Mouse (Mus musculus) adrenal gland, postnatal 4 days (tissue): ENCODE data around the gene Ssr4. TPM values are rescaled to one million over a fixed set of nuclear protein-coding genes. Genes with fewer than 3 reads are reported as not detected.
"Not testable (repeated sequence)": the region's sequence is repeated elsewhere in the genome, so short reads cannot be mapped to it uniquely, and the experiment has no call there.

ENCODE experiments used
- DNase-seq, 2 experiments: peaks; one replicate each; pipeline ENCODE4 v3.0.0; 2021 to 2022; ENCODE audit warnings: low spot score in 2 of 2, mixed read lengths in 2 of 2
- long read RNA-seq, 2 experiments: library from polyadenylated mRNA; stranded (forward); transcript quantifications; one replicate each; pipeline ENCODE4 v2.0.0; 2021
- total RNA-seq, 2 experiments: library from RNA; stranded (reverse); gene quantifications; 2 replicates each; pipeline ENCODE4 v1.2.3; 2021

Gene Ssr4
- total RNA-seq = 100 to 1,000 TPM; 182 to 189 TPM
- long read RNA-seq, experiment 1, transcript Ssr4-208 (6 exons, 800 nt) = major isoform, 72 of 129 reads
- long read RNA-seq, experiment 1, transcript Ssr4-201 (6 exons, 765 nt) = minor isoform, 30 of 129 reads
- long read RNA-seq, experiment 1, partial matches to known transcripts = 10 of 129 reads
- long read RNA-seq, experiment 1, other reads (novel, unspliced or antisense) = 15 of 129 reads
- long read RNA-seq, experiment 2, transcript Ssr4-208 (6 exons, 800 nt) = major isoform, 66 of 113 reads
- long read RNA-seq, experiment 2, transcript Ssr4-201 (6 exons, 765 nt) = minor isoform, 28 of 113 reads
- long read RNA-seq, experiment 2, partial matches to known transcripts = 9 of 113 reads
- long read RNA-seq, experiment 2, other reads (novel, unspliced or antisense) = 8 of 113 reads

GRCm38 (mm10) chrX:73786364-73787224 lies at the start of gene Ssr4, which contains the start of gene Idh3g:
Gene Ssr4, plus strand, starts transcription at chrX:73787028.
Gene Idh3g, minus strand, starts transcription at chrX:73786897.
- peak; percentile 55 to 81 for DNase-seq

DNA sequence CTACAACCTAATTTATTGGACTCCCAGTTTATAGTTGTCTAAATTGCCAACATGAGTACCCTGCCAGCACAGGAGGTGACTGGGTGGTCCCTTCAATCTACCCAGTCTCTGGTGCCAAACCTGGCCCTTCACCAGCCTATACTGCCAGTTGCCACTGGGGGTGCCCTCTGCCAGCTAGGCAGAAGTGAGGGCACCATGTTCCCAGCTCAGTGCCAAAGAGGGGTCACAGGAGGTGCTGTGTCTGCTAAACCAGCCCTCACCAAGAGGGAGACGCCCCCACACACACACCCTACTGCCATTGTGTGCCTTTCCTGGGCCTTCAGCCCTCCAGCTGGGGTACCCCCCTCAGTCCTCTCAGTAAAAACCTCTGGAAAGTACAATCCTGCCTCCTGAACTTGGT lies 48.7 kb upstream of the Ssr4 start:
- no peak for DNase-seq

GRCm38 (mm10) chrX:73739151-73739550 lies 47.7 kb upstream of the Ssr4 start:
- DNase-seq = no peak

- DNase-seq = not testable (repeated sequence)
These were observed 47.0 kb upstream of the Ssr4 start for GRCm38 (mm10) chrX:73739841-73740240.

DNA sequence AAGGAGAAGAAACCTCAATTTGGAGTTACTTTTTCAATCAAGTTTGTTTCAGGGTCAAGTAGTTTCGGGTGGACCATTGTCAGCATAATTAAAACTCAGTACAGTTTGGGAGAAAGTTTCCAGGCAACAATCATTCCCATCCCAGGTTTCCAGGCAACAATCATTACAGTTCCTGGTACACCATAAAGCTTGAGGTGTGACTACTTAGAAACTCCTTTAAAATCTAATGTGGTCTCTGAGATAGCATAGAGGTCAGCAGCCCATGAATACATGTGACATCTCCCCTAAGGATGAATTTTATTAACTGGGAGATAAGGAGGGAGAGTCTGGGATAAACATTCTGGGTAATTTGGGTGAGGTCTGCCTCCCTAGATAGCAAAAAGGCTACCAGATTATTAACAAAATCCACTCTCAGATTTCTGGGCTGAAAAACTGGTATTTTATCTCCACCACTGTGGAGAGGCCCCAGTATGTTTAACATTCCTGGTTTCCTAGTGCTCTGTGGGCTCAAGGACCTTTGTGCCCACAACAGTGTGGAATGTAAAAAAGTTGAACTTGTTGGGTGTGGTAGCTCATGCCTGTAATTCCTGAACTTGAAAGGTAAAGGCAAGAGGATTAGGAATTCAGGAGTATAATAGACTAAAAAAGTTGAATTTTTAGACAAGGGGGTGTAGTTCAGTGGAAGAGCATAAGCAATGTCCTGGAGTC lies 41.9 kb upstream of the Ssr4 start:
- no peak for DNase-seq

GRCm38 (mm10) chrX:73748977-73749376 lies 37.9 kb upstream of the Ssr4 start:
- no peak for DNase-seq

- no peak for DNase-seq
These were observed 30.3 kb upstream of the Ssr4 start, which contains the start of gene Plxnb3 for GRCm38 (mm10) chrX:73756334-73757140. Gene Plxnb3, plus strand, starts transcription at chrX:73757090.

- no peak for DNase-seq
These were observed 28.1 kb upstream of the Ssr4 start for GRCm38 (mm10) chrX:73758611-73759290.

GRCm38 (mm10) chrX:73765311-73765710 lies 21.5 kb upstream of the Ssr4 start:
- peak in 1 of 2 experiments; percentile 25 for DNase-seq

DNA sequence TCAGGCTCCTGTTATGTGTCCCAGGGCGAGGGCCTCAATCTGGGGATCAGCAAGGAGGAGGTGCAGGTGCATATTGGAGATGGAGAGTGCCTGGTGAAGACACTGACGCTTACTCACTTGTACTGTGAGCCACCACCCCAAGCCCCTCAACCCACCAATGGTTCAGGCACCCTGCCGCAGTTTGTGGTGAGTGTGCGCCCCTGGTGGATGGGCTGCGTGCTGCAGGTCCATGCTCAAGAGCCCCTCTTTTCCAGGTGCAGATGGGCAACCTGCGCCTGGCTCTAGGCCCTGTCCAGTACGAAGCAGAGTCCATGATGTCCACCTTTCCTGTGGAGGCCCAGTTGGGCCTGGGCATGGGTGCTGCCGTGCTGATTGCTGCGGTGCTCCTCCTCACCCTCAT lies 19.6 kb upstream of the Ssr4 start:
- DNase-seq = no peak

DNA sequence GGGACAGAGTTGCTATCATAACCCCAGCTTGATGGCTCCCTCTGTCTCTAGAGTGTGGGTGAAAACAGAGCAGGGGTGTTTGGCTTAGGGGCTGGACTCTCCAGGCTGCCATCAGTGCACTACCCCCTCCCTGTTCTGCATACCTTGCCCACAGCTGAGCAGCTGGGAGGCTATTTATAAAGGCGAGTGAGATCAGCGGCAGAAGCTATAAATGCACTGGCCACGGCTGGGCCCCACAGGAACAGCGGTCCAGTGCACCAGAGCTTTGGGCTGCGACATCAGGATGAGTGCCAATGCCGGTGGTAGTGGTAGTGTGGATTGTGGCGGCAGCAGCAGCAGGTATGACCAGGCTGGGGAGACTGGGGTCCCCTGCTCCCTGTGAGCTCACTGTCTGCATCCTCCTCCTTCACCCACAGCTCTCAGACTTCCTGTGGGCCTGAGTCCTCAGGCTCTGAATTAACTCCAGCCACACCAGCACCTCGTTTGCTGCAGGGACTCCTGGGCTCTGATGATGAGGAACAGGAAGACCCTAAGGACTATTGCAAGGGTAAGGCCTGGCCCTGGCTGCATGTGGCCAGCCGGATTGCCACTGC lies 12.6 kb upstream of the Ssr4 start, which contains the start of gene Srpk3:
Srpk3 (plus strand) TSS at position 238 of the 593 bp plus-strand sequence.
- no peak for DNase-seq

GRCm38 (mm10) chrX:73774802-73775483 lies 11.9 kb upstream of the Ssr4 start:
- DNase-seq = no peak

- DNase-seq = no peak
These were observed 4.6 kb upstream of the Ssr4 start for GRCm38 (mm10) chrX:73782227-73782626.

DNA sequence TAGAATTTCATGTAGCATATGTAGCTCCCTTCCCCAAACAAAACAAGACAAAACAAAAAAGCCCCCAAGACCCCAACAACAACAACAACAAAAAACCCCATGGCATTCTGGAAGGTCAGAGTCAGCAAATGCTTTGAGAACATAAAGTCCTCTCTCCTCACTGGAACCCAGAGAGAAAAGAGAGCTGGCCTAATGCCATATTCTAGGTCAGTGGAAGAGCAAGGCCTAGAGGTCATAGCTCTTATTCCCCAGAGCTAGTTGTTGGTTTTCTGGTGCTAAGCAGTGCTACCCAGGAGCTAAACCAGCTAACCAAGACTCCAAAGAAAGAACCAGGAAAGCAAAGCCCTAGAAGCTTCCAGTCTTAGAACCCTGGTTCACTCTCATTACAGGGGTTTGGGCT lies 1.2 kb upstream of the Ssr4 start:
- DNase-seq = no peak

DNA sequence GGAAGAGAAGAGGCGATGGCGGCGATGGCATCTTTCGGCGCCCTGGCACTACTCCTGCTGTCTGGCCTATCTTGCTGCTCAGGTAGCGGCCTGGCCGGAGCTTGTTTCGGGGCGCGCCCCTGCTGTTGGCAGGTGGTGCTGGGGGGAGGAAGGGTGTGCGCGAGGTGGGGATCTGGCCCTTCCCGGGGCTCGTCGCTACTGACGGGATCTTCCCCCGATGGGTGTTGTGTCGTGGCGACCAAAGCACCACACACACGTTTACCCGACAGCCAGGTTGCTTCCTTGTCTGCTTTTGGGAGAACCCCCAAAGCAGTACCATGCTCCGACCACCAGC lies 364 bp downstream of the Ssr4 start:
- no peak for DNase-seq

DNA sequence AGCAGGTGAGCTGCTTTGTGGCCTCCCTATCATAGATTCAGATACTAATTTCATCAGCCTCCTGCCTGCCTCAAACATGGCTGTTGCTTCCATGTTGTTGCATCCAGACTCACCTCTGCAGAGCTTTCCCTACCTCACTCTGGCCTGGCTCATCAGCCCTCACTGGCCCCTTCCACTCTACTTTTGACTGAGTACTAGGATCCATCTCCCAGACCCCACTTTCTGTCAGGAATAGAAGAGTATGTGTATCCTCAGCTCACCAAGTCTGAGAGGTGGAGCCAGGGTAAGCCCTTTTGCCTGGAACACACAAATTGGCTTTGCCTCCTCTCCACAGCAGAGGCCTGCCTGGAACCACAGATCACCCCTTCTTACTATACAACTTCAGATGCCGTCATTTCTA lies 1.7 kb downstream of the Ssr4 start:
- no peak for DNase-seq

GRCm38 (mm10) chrX:73793039-73793438 lies 6.2 kb downstream of the Ssr4 start:
- no peak for DNase-seq

DNA sequence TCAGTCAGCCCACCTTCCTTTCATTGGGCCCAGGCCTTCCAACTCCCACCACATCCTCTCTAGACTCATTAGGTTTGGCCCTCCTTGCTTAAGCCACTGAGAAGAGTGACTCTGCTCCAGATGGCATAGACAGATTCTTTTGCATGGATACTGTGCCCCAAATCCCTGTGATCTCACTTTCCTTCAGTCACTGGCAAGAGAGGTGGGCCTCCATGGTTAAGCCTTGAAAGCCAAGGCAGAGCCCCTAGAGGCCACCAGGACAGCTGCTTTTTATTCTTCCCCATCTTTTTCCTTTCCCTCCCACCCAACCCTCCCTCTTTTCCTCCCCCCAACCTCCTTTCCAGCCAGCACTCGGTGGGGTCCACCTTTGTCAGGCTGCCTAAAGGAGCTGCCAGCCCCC lies 6.7 kb downstream of the Ssr4 start:
- no peak for DNase-seq

DNA sequence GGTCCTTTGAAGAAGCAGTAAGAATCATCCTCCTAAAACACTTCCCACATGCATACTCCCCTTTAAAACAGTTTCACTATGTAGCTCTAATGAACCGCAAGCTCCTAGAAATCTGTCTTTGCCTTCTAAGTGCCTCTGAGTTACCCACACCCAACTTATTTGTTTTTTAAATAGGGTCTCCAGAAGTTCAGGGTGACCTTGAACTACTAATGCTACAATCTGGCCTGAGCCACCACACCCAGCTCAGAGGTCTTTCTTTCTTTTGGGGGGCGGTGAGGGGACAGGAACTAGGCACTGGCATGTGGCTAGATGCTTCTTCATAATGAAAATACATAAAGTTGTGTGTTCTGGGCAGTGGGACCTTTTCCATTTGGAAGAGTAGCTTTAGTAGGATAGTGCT lies 10.7 kb downstream of the Ssr4 start:
- DNase-seq = no peak
